Mouse (Mus musculus) sigmoid colon, adult 10 weeks (tissue): ENCODE data around the gene Gm29133. TPM values are rescaled to one million over a fixed set of nuclear protein-coding genes. Genes with fewer than 3 reads are reported as not detected.

Experiments used
- polyA plus RNA-seq: library from polyadenylated mRNA; stranded (reverse); fragments of 350-450 nt; fragmentation: Illumina TruSeq; extraction: RNeasy Lipid Tissue Mini Kit (QIAGEN cat#74804); gene quantifications from one replicate; pipeline ENCODE4 v1.2.3, GENCODE M21; 2014; ENCODE audit warnings: low read depth, low replicate concordance

Gm29133 gene
- polyA plus RNA-seq: not detected

DNA sequence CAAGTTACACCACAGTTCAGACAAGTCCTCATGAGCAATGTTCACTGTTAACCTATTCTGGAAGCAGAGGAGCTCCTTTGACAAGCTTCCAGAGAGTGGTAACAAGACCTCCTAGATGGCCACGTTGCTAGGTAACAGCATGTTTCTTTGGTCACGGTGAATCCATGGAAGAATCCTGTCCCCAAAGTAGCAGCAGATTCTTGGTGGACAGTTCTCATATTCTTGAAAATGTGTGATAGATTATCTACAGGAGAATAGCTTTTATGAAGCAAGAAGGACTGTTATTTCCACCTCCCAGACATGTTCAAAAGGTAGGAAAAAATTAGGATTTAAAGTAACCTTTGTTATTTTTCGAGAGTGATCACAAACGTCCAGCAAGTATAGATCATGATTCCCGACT, at the start of gene Gm29133:
TSS of gene Gm29133 (plus strand) at position 301 of the 400 bp plus-strand sequence.

Other genes starting within 250 kb of the Gm29133 start
- gene Pdcd10, start 191.3 kb upstream of the Gm29133 start, polyA plus RNA-seq: 411 TPM
- gene Serpini1, start 190.7 kb upstream of the Gm29133 start, polyA plus RNA-seq: 7.5 TPM
- 189 TPM for gene Golim4, start 208.8 kb downstream of the Gm29133 start, polyA plus RNA-seq